Mouse (Mus musculus) lung, postnatal 0 days (tissue): ENCODE data around the gene Nrap.

Experiments used
- CTCF ChIP-seq: IDR thresholded peaks from 2 replicates; pipeline ENCODE4 v1.5.1; 2016; ENCODE audit warnings: antibody characterized with exemption, mild to moderate bottlenecking
- EP300 ChIP-seq: IDR thresholded peaks from 2 replicates; pipeline ENCODE4 v1.6.1; 2016; ENCODE audit warnings: antibody characterized with exemption, mild to moderate bottlenecking, control low read depth

GRCm38 (mm10) chr19:56419452-56419851 is 29.6 kb upstream of the Nrap start:
- TF ChIP-seq CTCF (no peak), EP300 (no peak)
